Mouse (Mus musculus) bone marrow macrophage, adult 2 months (primary cell): ENCODE results near the gene Gm11541. TPM values are rescaled to one million over a fixed set of nuclear protein-coding genes. Genes with fewer than 3 reads are reported as not detected.
"Not testable (repeated sequence)": the region's sequence is repeated elsewhere in the genome, so short reads cannot be mapped to it uniquely, and the experiment has no call there.

ENCODE experiments used
- H3K27ac ChIP-seq: 2 replicates; pipeline ENCODE4 v1.5.1; 2012; ENCODE audit warnings: low read depth, low read length; ENCODE audit not compliant: insufficient read depth
- H3K4me1 ChIP-seq: 2 replicates; pipeline ENCODE4 v1.6.1; 2012; ENCODE audit warnings: low read length; ENCODE audit not compliant: control insufficient read depth, insufficient read depth
- H3K4me3 ChIP-seq: 2 replicates; pipeline ENCODE4 v1.5.1; 2012; ENCODE audit warnings: mild to moderate bottlenecking, low read length, moderate library complexity; ENCODE audit not compliant: insufficient read depth
- CTCF ChIP-seq: IDR thresholded peaks from 2 replicates; pipeline ENCODE4 v1.5.1; 2012; ENCODE audit warnings: low read depth, mild to moderate bottlenecking, low read length, moderate library complexity
- POLR2A ChIP-seq: IDR thresholded peaks from 2 replicates; pipeline ENCODE4 v1.6.1; 2012; ENCODE audit warnings: mild to moderate bottlenecking, low read depth, low read length, borderline replicate concordance
- polyA plus RNA-seq: library from polyadenylated mRNA; stranded (reverse); fragments of >200 nt; gene quantifications from 2 replicates; pipeline ENCODE4 v1.2.4, GENCODE M21; 2012; ENCODE audit not compliant: missing spikeins, insufficient read depth, insufficient read length

The Gm11541 gene
- polyA plus RNA-seq, 1 experiment, result not detected

DNA sequence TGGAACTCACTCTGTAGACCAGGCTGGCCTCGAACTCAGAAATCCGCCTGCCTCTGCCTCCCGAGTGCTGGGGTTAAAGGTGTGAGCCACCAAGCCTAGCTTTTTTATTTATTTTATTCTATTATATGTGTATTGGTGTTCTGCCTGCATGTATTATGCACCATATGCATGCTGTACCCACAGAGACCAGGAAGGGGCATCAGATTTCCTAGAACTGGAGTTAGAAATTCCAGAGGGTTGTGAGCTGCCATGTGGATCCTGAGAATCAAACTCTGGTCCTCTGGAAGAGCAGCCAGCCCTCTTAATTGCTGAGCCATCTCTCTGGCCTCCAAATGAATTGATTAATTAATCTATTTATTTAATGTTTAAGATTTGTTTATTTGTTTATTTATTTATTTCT lies 4.9 kb downstream of the Gm11541 start:
- Histone ChIP-seq H3K27ac (no peak overlapping the region), H3K4me3 (no peak overlapping the region), H3K4me1 (peaks cover 23% of the 10 kb centered on the region)
- TF ChIP-seq CTCF (no peak), POLR2A (no peak)

GRCm38 (mm10) chr11:94697703-94698464 lies 6.4 kb downstream of the Gm11541 start:
- peaks cover 17% of the 10 kb centered on the region for H3K4me1 ChIP-seq
- no peak overlapping the region for H3K27ac ChIP-seq
- TF ChIP-seq POLR2A (no peak), CTCF (no peak)
- H3K4me3 ChIP-seq, result no peak overlapping the region

GRCm38 (mm10) chr11:94697140-94697539 lies 7.2 kb downstream of the Gm11541 start:
- Histone ChIP-seq H3K4me1 (peaks cover 21% of the 10 kb centered on the region), H3K27ac (no peak overlapping the region), H3K4me3 (no peak overlapping the region)
- TF ChIP-seq CTCF (no peak), POLR2A (no peak)

GRCm38 (mm10) chr11:94695508-94695907 lies 8.8 kb downstream of the Gm11541 start:
- Histone ChIP-seq H3K27ac (no peak overlapping the region), H3K4me1 (peaks cover 25% of the 10 kb centered on the region), H3K4me3 (no peak overlapping the region)
- TF ChIP-seq POLR2A, result no peak
- no peak for TF ChIP-seq CTCF

- not testable (repeated sequence) for H3K4me3 ChIP-seq
- H3K4me1 ChIP-seq, result peaks cover 34% of the 10 kb centered on the region
Measured at GRCm38 (mm10) chr11:94692502-94692901, 11.8 kb downstream of the Gm11541 start.

DNA sequence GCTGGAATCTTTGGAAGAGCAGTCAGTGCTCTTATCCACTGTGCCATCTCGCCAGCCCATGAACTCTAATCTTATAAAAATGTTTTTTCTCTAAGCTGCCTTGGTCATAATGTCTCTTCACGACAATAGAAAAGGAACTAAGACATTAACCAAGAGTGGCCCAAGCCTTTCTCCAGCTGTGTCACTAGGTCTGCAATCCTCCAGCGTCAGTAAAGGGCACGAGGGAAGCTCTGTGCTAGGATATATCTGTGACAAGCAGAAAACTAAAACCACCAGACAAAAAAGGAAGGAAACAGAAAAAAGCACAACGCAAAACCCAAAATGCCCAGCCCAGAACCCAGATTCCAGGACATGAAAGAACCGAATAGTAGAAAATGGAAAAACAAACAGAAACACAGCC lies 17.1 kb downstream of the Gm11541 start:
- Histone ChIP-seq H3K4me3 (no peak overlapping the region), H3K27ac (peak overlapping the region; percentile 94), H3K4me1 (peaks cover 45% of the 10 kb centered on the region)
- TF ChIP-seq POLR2A, result no peak
- no peak for TF ChIP-seq CTCF

More at GRCm38 (mm10) chr11:94692502-94692901, 11.8 kb downstream of the Gm11541 start:
- H3K27ac ChIP-seq, result peak overlapping the region; percentile 78

DNA sequence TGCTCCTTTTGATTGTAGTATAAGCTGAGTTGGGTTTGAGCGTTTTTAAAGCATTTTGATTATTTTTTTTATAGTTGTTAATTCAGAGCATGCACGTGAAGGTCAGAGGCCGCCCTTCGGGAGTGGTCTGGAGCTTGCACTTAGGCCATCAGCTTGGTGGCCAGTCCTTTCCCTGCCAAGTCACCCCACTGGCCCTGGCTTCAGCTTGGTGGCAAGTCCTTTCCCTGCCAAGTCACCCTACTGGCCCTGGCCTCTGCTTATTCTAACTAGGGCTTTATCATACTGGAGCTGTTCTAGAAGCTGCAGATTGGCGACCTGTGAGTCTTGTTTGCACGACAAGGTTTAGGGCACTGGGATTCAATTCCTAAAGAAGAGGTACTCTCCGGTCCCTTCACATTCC lies 21.9 kb downstream of the Gm11541 start:
- peaks cover 46% of the 10 kb centered on the region for H3K4me1 ChIP-seq
- H3K4me3 ChIP-seq, result no peak overlapping the region
- TF ChIP-seq CTCF (no peak), POLR2A (no peak)
- H3K27ac ChIP-seq, result peak overlapping the region; percentile 59

- peak overlapping the region; percentile 65 for H3K27ac ChIP-seq
- no peak overlapping the region for H3K4me3 ChIP-seq
- TF ChIP-seq CTCF (no peak), POLR2A (no peak)
- peaks cover 43% of the 10 kb centered on the region for H3K4me1 ChIP-seq
Measured at GRCm38 (mm10) chr11:94681640-94682039, 22.7 kb downstream of the Gm11541 start.

DNA sequence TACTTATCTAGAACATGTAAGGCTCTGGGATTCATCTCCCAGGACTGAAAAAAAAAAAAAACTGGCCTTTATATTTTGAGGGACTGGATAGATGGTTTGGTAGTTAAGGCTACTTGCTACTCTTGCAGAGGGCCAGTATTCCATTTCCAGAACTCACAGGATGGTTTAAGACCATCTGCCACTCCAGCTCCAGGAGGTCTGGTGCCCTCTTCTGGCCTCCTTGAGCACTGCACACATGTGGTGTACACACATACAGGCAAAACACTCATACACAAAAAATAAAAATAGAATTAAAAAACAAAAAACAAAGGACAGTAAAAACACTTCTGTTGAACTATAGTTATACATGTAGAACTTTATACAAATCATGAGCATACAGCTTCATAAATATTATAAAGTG lies 23.7 kb downstream of the Gm11541 start:
- TF ChIP-seq POLR2A (no peak), CTCF (no peak; the same call in 1 of the 2 replicates)
- Histone ChIP-seq H3K27ac (no peak overlapping the region), H3K4me1 (peaks cover 41% of the 10 kb centered on the region), H3K4me3 (no peak overlapping the region)

GRCm38 (mm10) chr11:94677607-94678145 lies 26.6 kb downstream of the Gm11541 start:
- H3K4me3 ChIP-seq, result peak overlapping the region; percentile 91
- no peak for TF ChIP-seq CTCF
- no peak for TF ChIP-seq POLR2A
- no peak overlapping the region for H3K27ac ChIP-seq
- H3K4me1 ChIP-seq, result peaks cover 46% of the 10 kb centered on the region
